ENCODE assay signal across 26 mouse cellular contexts in genomic region chr16:44621573-44621972, GRCm38 (mm10).
"Had no signal": no experiment of that assay in that cellular context is flagged by ENCODE, and none has a peak within 500 bp of the region (broad histone marks: within the 10 kb centered on the region; RNA-seq: fewer than 3 reads in every experiment).

No protein-coding gene starts in this region.

- H3K4me3 ChIP-seq: gastrocnemius, adult 2 months; heart, embryonic 13.5 days; heart, embryonic 15.5 days; hindbrain, embryonic 13.5 days; hindbrain, embryonic 15.5 days; kidney, embryonic 15.5 days; limb, embryonic 13.5 days; limb, embryonic 15.5 days; liver, embryonic 12.5 days had no signal

- H3K27me3 ChIP-seq: heart, embryonic 13.5 days; heart, embryonic 15.5 days; hindbrain, embryonic 13.5 days; hindbrain, embryonic 15.5 days; kidney, embryonic 15.5 days; limb, embryonic 13.5 days; limb, embryonic 15.5 days; liver, embryonic 12.5 days had no signal

- DNase-seq: gastrocnemius, adult 2 months; gastrocnemius, postnatal 10 days; gastrocnemius, postnatal 25 days; heart, adult 18-20 months; heart, postnatal 14 days; heart, postnatal 36 days; kidney, adult 11 months; kidney, adult 2 months; kidney, adult 9 months; kidney, postnatal 14 days; kidney, postnatal 36 days; layer of hippocampus, adult 9-11 months; layer of hippocampus, postnatal 36 days; left cerebral cortex, postnatal 4 days had no signal

- H3K9ac ChIP-seq: heart, embryonic 13.5 days; heart, embryonic 15.5 days; hindbrain, embryonic 13.5 days; hindbrain, embryonic 15.5 days; kidney, embryonic 15.5 days; limb, embryonic 13.5 days; limb, embryonic 15.5 days; liver, embryonic 12.5 days had no signal

- H3K4me2 ChIP-seq: heart, embryonic 11.5 days; heart, embryonic 13.5 days; heart, embryonic 15.5 days; hindbrain, embryonic 13.5 days; hindbrain, embryonic 15.5 days; kidney, embryonic 15.5 days; limb, embryonic 13.5 days; limb, embryonic 15.5 days; liver, embryonic 12.5 days had no signal

- ATAC-seq: hindbrain, postnatal 0 days; intestine, embryonic 16.5 days; liver, embryonic 12.5 days had no signal

- H3K4me1 ChIP-seq: liver, embryonic 12.5 days had no signal

- H3K9me3 ChIP-seq: heart, embryonic 13.5 days; heart, embryonic 15.5 days; hindbrain, embryonic 13.5 days; hindbrain, embryonic 15.5 days; kidney, embryonic 15.5 days; limb, embryonic 13.5 days; limb, embryonic 15.5 days; liver, embryonic 12.5 days had no signal

- H3K27ac ChIP-seq: gastrocnemius, adult 2 months; heart, embryonic 13.5 days; heart, embryonic 15.5 days; hindbrain, embryonic 13.5 days; hindbrain, embryonic 15.5 days; hindbrain, postnatal 0 days; kidney, embryonic 15.5 days; kidney, postnatal 0 days; limb, embryonic 13.5 days; limb, embryonic 15.5 days; liver, embryonic 12.5 days had no signal

- H3K36me3 ChIP-seq: heart, embryonic 13.5 days; heart, embryonic 15.5 days; hindbrain, embryonic 13.5 days; hindbrain, embryonic 15.5 days; kidney, embryonic 15.5 days; limb, embryonic 13.5 days; limb, embryonic 15.5 days; liver, embryonic 12.5 days had no signal
